Mouse (Mus musculus) heart, postnatal 0 days (tissue): ENCODE data around the gene Ercc6l2. TPM values are rescaled to one million over a fixed set of nuclear protein-coding genes. Genes with fewer than 3 reads are reported as not detected.

Experiments
- ATAC-seq: fragments of 200-750 bp; cut with Nextera tagmentation; 2 replicates; pipeline ENCODE4 v1.8.0; 2017; ENCODE audit warnings: low read depth, moderate number of reproducible peaks, moderate library complexity; ENCODE audit not compliant: insufficient read depth
- DNase-seq: peaks from one replicate; pipeline ENCODE4 v3.0.0-alpha.2; 2016; ENCODE audit warnings: low spot score
- H3K27ac ChIP-seq: fragments of 300-500 bp; sonication (generic); 2 replicates; pipeline ENCODE4 v1.5.1; 2014; ENCODE audit warnings: low read depth, mild to moderate bottlenecking
- H3K27me3 ChIP-seq: fragments of 300-500 bp; sonication (generic); 2 replicates; pipeline ENCODE4 v1.6.1; 2014; ENCODE audit warnings: low read length, mixed read lengths; ENCODE audit not compliant: control insufficient read depth, insufficient read depth
- H3K36me3 ChIP-seq: fragments of 300-500 bp; sonication (generic); replicated peaks from 2 replicates; pipeline ENCODE4 v1.6.1; 2014; ENCODE audit warnings: low read length, mixed read lengths; ENCODE audit not compliant: control insufficient read depth, insufficient read depth
- H3K4me1 ChIP-seq: fragments of 300-500 bp; sonication (generic); 2 replicates; pipeline ENCODE4 v1.6.1; 2014; ENCODE audit warnings: antibody characterized with exemption; ENCODE audit not compliant: control insufficient read depth, insufficient read depth
- H3K4me2 ChIP-seq: fragments of 300-500 bp; sonication (generic); 2 replicates; pipeline ENCODE4 v1.6.1; 2014; ENCODE audit warnings: low read depth, mild to moderate bottlenecking, low read length, moderate library complexity
- H3K4me3 ChIP-seq: fragments of 300-500 bp; sonication (generic); 2 replicates; pipeline ENCODE4 v1.5.1; 2014; ENCODE audit warnings: low read depth, low read length
- H3K9ac ChIP-seq: fragments of 300-500 bp; sonication (generic); replicated peaks from 2 replicates; pipeline ENCODE4 v1.6.1; 2014; ENCODE audit warnings: low read depth, low read length, mixed read lengths
- H3K9me3 ChIP-seq: fragments of 300-500 bp; sonication (generic); replicated peaks from 2 replicates; pipeline ENCODE4 v1.6.1; 2016; ENCODE audit warnings: low read length; ENCODE audit not compliant: control insufficient read depth
- CTCF ChIP-seq: IDR thresholded peaks from 2 replicates; pipeline ENCODE4 v1.5.1; 2016; ENCODE audit warnings: antibody characterized with exemption, control low read depth, low read depth
- EP300 ChIP-seq: IDR thresholded peaks from 2 replicates; pipeline ENCODE4 v1.6.1; 2016; ENCODE audit warnings: antibody characterized with exemption, low read depth
- WGBS: fragments of 180-500 bp; shearing (Covaris S2); extraction: QIAGEN DNeasy Blood & Tissue Kit; methylation state at CpG from one replicate; pipeline ENCODE4 v1.1.7; 2014; 5-methylcytosine and 5-hydroxymethylcytosine counted together
- polyA plus RNA-seq: library from polyadenylated mRNA; unstranded; fragments of >200 nt; fragmentation: Nextera tagmentation; extraction: Ambion mirVana; gene quantifications from 2 replicates; pipeline ENCODE4 v1.2.1, GENCODE M21; 2015
- total RNA-seq: library from RNA; depleted of rRNA; stranded (reverse); fragments of >200 nt; gene quantifications from 2 replicates; pipeline ENCODE4 v1.2.3, GENCODE M21; 2014; ENCODE audit warnings: low replicate concordance

Ercc6l2 gene
- total and polyA plus RNA-seq, 2 experiments from 2014 or later: 5.8 to 6.2 TPM

DNA sequence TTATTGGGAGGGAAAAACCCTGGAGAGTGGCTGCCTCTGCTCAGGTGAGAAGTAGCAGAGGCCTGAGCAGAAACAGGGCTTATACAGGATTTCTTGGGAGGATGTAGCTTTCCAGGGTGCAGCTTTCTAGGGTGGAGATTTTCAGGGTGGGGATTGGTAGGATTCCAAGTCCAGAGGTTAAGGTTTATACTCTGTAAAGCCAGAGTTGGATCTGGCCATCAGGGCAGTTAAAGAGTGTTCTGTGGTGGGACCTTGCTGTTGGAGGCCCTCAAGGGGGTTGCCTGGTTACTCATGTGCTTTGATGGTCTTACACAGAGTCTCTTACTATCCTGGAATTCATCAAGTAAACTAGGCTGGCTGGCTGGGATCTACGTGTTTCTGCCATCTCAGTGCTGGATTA lies 7.8 kb upstream of the Ercc6l2 start:
- no peaks in the 10 kb centered on the region for H3K36me3 ChIP-seq
- no peak overlapping the region for H3K9ac ChIP-seq
- no peak overlapping the region for H3K4me3 ChIP-seq
- H3K4me2 ChIP-seq: no peak overlapping the region
- H3K27ac ChIP-seq: no peak overlapping the region
- WGBS: 67% methylated on average over 1 of the region's 1 CpGs
- no peak for TF ChIP-seq EP300
- ATAC-seq (no peak), DNase-seq (no peak)
- H3K4me1 ChIP-seq: no peaks in the 10 kb centered on the region
- H3K9me3 ChIP-seq: no peaks in the 10 kb centered on the region
- H3K27me3 ChIP-seq: no peaks in the 10 kb centered on the region

- WGBS: 88% methylated on average over 3 of the region's 3 CpGs
- H3K36me3 ChIP-seq: no peaks in the 10 kb centered on the region
- DNase-seq (no peak), ATAC-seq (no peak)
- no peak overlapping the region for H3K27ac ChIP-seq
- H3K9ac ChIP-seq: no peak overlapping the region
- no peaks in the 10 kb centered on the region for H3K9me3 ChIP-seq
- no peak for TF ChIP-seq EP300
- TF ChIP-seq CTCF: no peak
- H3K4me2 ChIP-seq: no peak overlapping the region
- no peak overlapping the region for H3K4me3 ChIP-seq
- no peaks in the 10 kb centered on the region for H3K4me1 ChIP-seq
- no peaks in the 10 kb centered on the region for H3K27me3 ChIP-seq
These were observed 7.1 kb upstream of the Ercc6l2 start for GRCm38 (mm10) chr13:63807979-63808378.

DNA sequence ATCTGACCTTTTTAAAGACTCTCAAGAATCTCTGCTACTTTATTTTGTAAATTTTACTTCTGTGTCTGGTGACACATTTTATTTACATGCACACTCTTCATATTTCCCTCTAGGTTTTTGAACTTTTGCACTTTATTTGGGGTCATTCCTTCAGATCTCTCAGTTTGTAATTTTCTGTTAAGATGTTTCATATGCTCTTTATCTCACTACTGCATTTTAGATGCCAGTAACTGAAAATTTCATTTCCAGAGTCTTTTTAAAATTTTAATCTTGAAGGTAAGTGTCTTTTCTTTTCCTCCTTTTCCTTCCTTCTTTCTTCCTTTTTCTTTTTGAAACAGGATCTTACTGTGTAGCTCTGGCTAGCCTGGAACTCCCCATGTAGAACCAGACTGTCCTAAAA lies 3.6 kb upstream of the Ercc6l2 start:
- Histone ChIP-seq H3K27ac (no peak overlapping the region), H3K36me3 (no peaks in the 10 kb centered on the region), H3K4me1 (peaks cover 12% of the 10 kb centered on the region), H3K27me3 (no peaks in the 10 kb centered on the region), H3K9ac (no peak overlapping the region), H3K9me3 (no peaks in the 10 kb centered on the region), H3K4me2 (no peak overlapping the region), H3K4me3 (no peak overlapping the region)
- TF ChIP-seq CTCF: no peak
- ATAC-seq (no peak), DNase-seq (no peak)

- no peak for TF ChIP-seq CTCF
- TF ChIP-seq EP300: no peak
- Histone ChIP-seq H3K9me3 (no peaks in the 10 kb centered on the region), H3K4me2 (peak overlapping the region; percentile 71), H3K4me3 (peak overlapping the region; percentile 63), H3K27me3 (no peaks in the 10 kb centered on the region), H3K27ac (no peak overlapping the region), H3K36me3 (no peaks in the 10 kb centered on the region), H3K4me1 (peaks cover 12% of the 10 kb centered on the region), H3K9ac (peak overlapping the region; percentile 81)
- ATAC-seq (no peak), DNase-seq (no peak)
These were observed 891 bp downstream of the Ercc6l2 start for GRCm38 (mm10) chr13:63815931-63816330.

GRCm38 (mm10) chr13:63845758-63846157 lies 30.7 kb downstream of the Ercc6l2 start:
- Histone ChIP-seq H3K4me1 (no peaks in the 10 kb centered on the region), H3K9ac (no peak overlapping the region), H3K4me3 (no peak overlapping the region), H3K27me3 (no peaks in the 10 kb centered on the region), H3K27ac (no peak overlapping the region), H3K9me3 (no peaks in the 10 kb centered on the region), H3K4me2 (no peak overlapping the region), H3K36me3 (peaks cover 32% of the 10 kb centered on the region)
- TF ChIP-seq EP300 (no peak), CTCF (no peak)
- 88% methylated on average over 2 of the region's 2 CpGs for WGBS
- DNase-seq (no peak), ATAC-seq (no peak)

- H3K27ac ChIP-seq: no peak overlapping the region
- 95% methylated on average over 3 of the region's 3 CpGs for WGBS
These were observed 35.4 kb downstream of the Ercc6l2 start for GRCm38 (mm10) chr13:63850308-63851011.

More at GRCm38 (mm10) chr13:63850308-63851011, 35.4 kb downstream of the Ercc6l2 start:
- Histone ChIP-seq H3K36me3 (peaks cover 20% of the 10 kb centered on the region), H3K4me3 (no peak overlapping the region), H3K27me3 (no peaks in the 10 kb centered on the region), H3K9me3 (no peaks in the 10 kb centered on the region), H3K4me1 (no peaks in the 10 kb centered on the region), H3K9ac (no peak overlapping the region), H3K4me2 (no peak overlapping the region)
- ATAC-seq (no peak), DNase-seq (no peak)
- TF ChIP-seq EP300 (no peak), CTCF (no peak)
